ENCODE assay signal across 9 mouse cellular contexts in genomic region chr5:30622177-30622840, GRCm38 (mm10). TPM values are rescaled to one million over a fixed set of nuclear protein-coding genes. Genes with fewer than 3 reads are reported as not detected.
DNase-seq lines count a peak whose midpoint lies in the region; ATAC-seq and TF ChIP-seq lines count a peak whose summit lies in the region.
"Had no signal": no experiment of that assay in that cellular context is flagged by ENCODE, and none has a peak within 500 bp of the region (broad histone marks: within the 10 kb centered on the region; RNA-seq: fewer than 3 reads in every experiment).

No protein-coding gene starts in this region.

- peak overlapping the region; percentile 86 for H3K4me2 ChIP-seq in forebrain, embryonic 13.5 days
- peak overlapping the region; percentile 90 for H3K4me2 ChIP-seq in limb, embryonic 11.5 days (ENCODE audit: low read depth, severe bottlenecking)
- H3K4me2 ChIP-seq in stomach, embryonic 14.5 days (replicated peaks; ENCODE audit: low read depth, low read length): peak overlapping the region; percentile 57

- H3K4me1 ChIP-seq in ES-E14 (ENCODE audit: control insufficient read depth in 2 of 2, insufficient read depth in 2 of 2, low read length in 2 of 2, poor library complexity in 1 of 2): peaks cover under 1 to 15% of the 10 kb centered on the region in 2 experiments; a peak in 2 of 4 replicates
- peaks cover 14% of the 10 kb centered on the region for H3K4me1 ChIP-seq in forebrain, embryonic 13.5 days
- H3K4me1 ChIP-seq in limb, embryonic 11.5 days (ENCODE audit: control insufficient read depth, insufficient read depth, low read length): peaks cover 13% of the 10 kb centered on the region
- peaks cover 18% of the 10 kb centered on the region for H3K4me1 ChIP-seq in stomach, embryonic 14.5 days (ENCODE audit: control insufficient read depth, insufficient read depth, low read length)

- no peaks in the 10 kb centered on the region for H3K36me3 ChIP-seq in ES-E14 (ENCODE audit: control insufficient read depth, insufficient read depth, low read length, poor library complexity, severe bottlenecking)
- no peaks in the 10 kb centered on the region for H3K36me3 ChIP-seq in forebrain, embryonic 13.5 days (ENCODE audit: poor library complexity, severe bottlenecking)
- no peaks in the 10 kb centered on the region for H3K36me3 ChIP-seq in limb, embryonic 11.5 days (ENCODE audit: control insufficient read depth, insufficient read depth, low read length)
- no peaks in the 10 kb centered on the region for H3K36me3 ChIP-seq in stomach, embryonic 14.5 days (ENCODE audit: control insufficient read depth, insufficient read depth, low read length)

- H3K9ac ChIP-seq in ES-E14 (ENCODE audit: insufficient read depth, low read depth, low read length, poor library complexity, severe bottlenecking): no peak overlapping the region
- H3K9ac ChIP-seq in forebrain, embryonic 13.5 days: peak overlapping the region; percentile 62
- H3K9ac ChIP-seq in limb, embryonic 11.5 days (ENCODE audit: low read length): peak overlapping the region; percentile 50
- H3K9ac ChIP-seq in stomach, embryonic 14.5 days (replicated peaks; ENCODE audit: low read depth, low read length): peak overlapping the region; percentile 7; the same call in 1 of the 2 replicates

- H3K9me3 ChIP-seq in ES-E14 (ENCODE audit: control insufficient read depth, insufficient read depth, low read depth, low read length): no peaks in the 10 kb centered on the region
- no peaks in the 10 kb centered on the region for H3K9me3 ChIP-seq in forebrain, embryonic 13.5 days (replicated peaks)
- no peaks in the 10 kb centered on the region for H3K9me3 ChIP-seq in limb, embryonic 11.5 days (ENCODE audit: control insufficient read depth, low read length)
- H3K9me3 ChIP-seq in stomach, embryonic 14.5 days (ENCODE audit: control insufficient read depth, low read depth, low read length): no peaks in the 10 kb centered on the region

- H3K27me3 ChIP-seq in forebrain, embryonic 13.5 days: peaks cover 59% of the 10 kb centered on the region
- H3K27me3 ChIP-seq in limb, embryonic 11.5 days (ENCODE audit: control insufficient read depth, insufficient read depth, low read length): peaks cover 23% of the 10 kb centered on the region
- H3K27me3 ChIP-seq in stomach, embryonic 14.5 days (ENCODE audit: control insufficient read depth, insufficient read depth, low read length): peaks cover 5% of the 10 kb centered on the region

- peak; percentile 61 for ATAC-seq in forebrain, embryonic 13.5 days
- peak; percentile 48; the same call in 1 of the 2 replicates for ATAC-seq in limb, embryonic 11.5 days (ENCODE audit: insufficient number of reproducible peaks, low FRiP score, low TSS enrichment, low read depth)
- ATAC-seq in stomach, embryonic 14.5 days (ENCODE audit: insufficient number of reproducible peaks, insufficient read depth, low FRiP score, low read depth): 0 out of 2 replicates have a peak, but pooled peaks have one; percentile 11
- ATAC-seq in frontal cortex, adult (ENCODE audit: low TSS enrichment): no peak

- intact Hi-C loops in heart, postnatal 36 days (cut with DNase I): no loop called here

- 2% methylated on average over 69 of the region's 69 CpGs for WGBS in forebrain, embryonic 13.5 days
- WGBS in limb, embryonic 11.5 days: 1% methylated on average over 69 of the region's 69 CpGs
- WGBS in stomach, embryonic 14.5 days: 5% methylated on average over 69 of the region's 69 CpGs

- peak; percentile 88 for DNase-seq in heart, adult 11 months
- no peak for DNase-seq in heart, postnatal 36 days
- no peak for DNase-seq in ES-E14 (ENCODE audit: low read depth, low spot score)
- DNase-seq in limb, embryonic 11.5 days (ENCODE audit: low spot score): peak; percentile 57
- DNase-seq in mesoderm, embryonic 11.5 days (ENCODE audit: low read depth, low spot score): peak; percentile 53

- H3K4me3 ChIP-seq in ES-E14 (ENCODE audit: insufficient read depth in 1 of 2, low read depth in 1 of 2, low read length in 2 of 2, poor library complexity in 1 of 2, severe bottlenecking in 1 of 2): peak overlapping the region; percentile 22 to 36; a peak in 3 of 4 replicates
- peak overlapping the region; percentile 43 for H3K4me3 ChIP-seq in forebrain, embryonic 13.5 days
- H3K4me3 ChIP-seq in limb, embryonic 11.5 days (ENCODE audit: low read depth, low read length): peak overlapping the region; percentile 39
- peak overlapping the region; percentile 34 for H3K4me3 ChIP-seq in stomach, embryonic 14.5 days (ENCODE audit: low read depth, low read length)

- in situ Hi-C loops in ES-E14 (cut with MboI; ENCODE audit: low sequenced_read_pairs in 2 of 2, unreplicated experiment in 2 of 2): no loop called here

- H3K27ac ChIP-seq in ES-E14 (ENCODE audit: insufficient read depth, low read depth, low read length, poor library complexity, severe bottlenecking): no peak overlapping the region
- H3K27ac ChIP-seq in forebrain, embryonic 13.5 days: no peak overlapping the region
- H3K27ac ChIP-seq in limb, embryonic 11.5 days (replicated peaks; ENCODE audit: low read depth, low read length): no peak overlapping the region
- no peak overlapping the region for H3K27ac ChIP-seq in stomach, embryonic 14.5 days (ENCODE audit: low read length)
- H3K27ac ChIP-seq: macrophage had no signal

TF ChIP-seq in ES-E14, 5 proteins besides CTCF, POLR2A, EP300 and RAD21:
- no peak for TF ChIP-seq MAFK (IDR thresholded peaks at IDR 0.05; ENCODE audit: insufficient read depth, low read depth, low read length)
- TF ChIP-seq ZC3H11A (IDR thresholded peaks at IDR 0.05; ENCODE audit: borderline replicate concordance, low read depth, low read length): no peak
- no peak for TF ChIP-seq CHD2 (IDR thresholded peaks at IDR 0.05; ENCODE audit: low read depth, low read length)
- no peak for TF ChIP-seq HCFC1 (IDR thresholded peaks at IDR 0.05; ENCODE audit: borderline replicate concordance, insufficient read depth, low read length)
- no peak for TF ChIP-seq ZNF384 (IDR thresholded peaks at IDR 0.05; ENCODE audit: low read depth, low read length)

RNA-seq across cellular contexts. Expression of gene Slc35f6, which starts 25.4 kb away (rescaled TPM):
- total RNA-seq in heart, postnatal 36 days (2021): 10 to 100 TPM; 50.0 to 53.3 TPM
- 40.0 and 62.2 TPM in 2 replicates for total RNA-seq in ES-E14 (2012; rRNA removed)
- polyA plus RNA-seq in forebrain, embryonic 13.5 days (2015; fragmentation: Nextera tagmentation; extraction: Ambion mirVana): 26.2 and 29.3 TPM in 2 replicates
- 20.2 and 21.6 TPM in 2 replicates for polyA plus RNA-seq in limb, embryonic 11.5 days (2014; fragmentation: Nextera tagmentation; extraction: Ambion mirVana)
- 28.5 and 29.8 TPM in 2 replicates for polyA plus RNA-seq in stomach, embryonic 14.5 days (2014; fragmentation: Nextera tagmentation; extraction: Ambion mirVana)

RNA-seq across cellular contexts. Expression of gene Kcnk3, which starts 34.3 kb away (rescaled TPM):
- total RNA-seq in heart, postnatal 36 days (2021): 100 to 1,000 TPM; 234 to 245 TPM
- total RNA-seq in ES-E14 (2012; rRNA removed): 0.16 and 0.31 TPM in 2 replicates
- polyA plus RNA-seq in forebrain, embryonic 13.5 days (2015; fragmentation: Nextera tagmentation; extraction: Ambion mirVana): 1.0 TPM in 2 replicates
- polyA plus RNA-seq in limb, embryonic 11.5 days (2014; fragmentation: Nextera tagmentation; extraction: Ambion mirVana): 0.12 and 0.41 TPM in 2 replicates
- polyA plus RNA-seq in stomach, embryonic 14.5 days (2014; fragmentation: Nextera tagmentation; extraction: Ambion mirVana): 13.0 and 13.5 TPM in 2 replicates
- polyA plus RNA-seq: macrophage had no signal

RNA-seq across cellular contexts. Expression of gene Cenpa, which starts 44.3 kb away (rescaled TPM):
- 10 to 100 TPM; 49.5 to 55.2 TPM for total RNA-seq in heart, postnatal 36 days (2021)
- 102 and 146 TPM in 2 replicates for total RNA-seq in ES-E14 (2012; rRNA removed)
- 264 and 275 TPM in 2 replicates for polyA plus RNA-seq in forebrain, embryonic 13.5 days (2015; fragmentation: Nextera tagmentation; extraction: Ambion mirVana)
- polyA plus RNA-seq in limb, embryonic 11.5 days (2014; fragmentation: Nextera tagmentation; extraction: Ambion mirVana): 498 and 533 TPM in 2 replicates
- polyA plus RNA-seq in stomach, embryonic 14.5 days (2014; fragmentation: Nextera tagmentation; extraction: Ambion mirVana): 264 and 303 TPM in 2 replicates

Comparison
In these comparisons a context has a peak if more than half of its experiments do, and no peak if none do; other contexts are left out.
1. DNase-seq: peak in heart, adult 11 months (single experiment), limb, embryonic 11.5 days (single experiment) and mesoderm, embryonic 11.5 days (single experiment); none in heart, postnatal 36 days (0 of 2) and ES-E14 (single experiment).
2. Peak in every context shown above with its lines, with median percentiles within 50 percentile points of each other: H3K4me3 ChIP-seq and H3K4me2 ChIP-seq.